Mouse (Mus musculus) lung, postnatal 4 days (tissue): ENCODE data around the gene Cdkn1b.

Experiments
- DNase-seq, 2 experiments: peaks; one replicate each; pipeline ENCODE4 v3.0.0; 2021

Cdkn1b gene

DNA sequence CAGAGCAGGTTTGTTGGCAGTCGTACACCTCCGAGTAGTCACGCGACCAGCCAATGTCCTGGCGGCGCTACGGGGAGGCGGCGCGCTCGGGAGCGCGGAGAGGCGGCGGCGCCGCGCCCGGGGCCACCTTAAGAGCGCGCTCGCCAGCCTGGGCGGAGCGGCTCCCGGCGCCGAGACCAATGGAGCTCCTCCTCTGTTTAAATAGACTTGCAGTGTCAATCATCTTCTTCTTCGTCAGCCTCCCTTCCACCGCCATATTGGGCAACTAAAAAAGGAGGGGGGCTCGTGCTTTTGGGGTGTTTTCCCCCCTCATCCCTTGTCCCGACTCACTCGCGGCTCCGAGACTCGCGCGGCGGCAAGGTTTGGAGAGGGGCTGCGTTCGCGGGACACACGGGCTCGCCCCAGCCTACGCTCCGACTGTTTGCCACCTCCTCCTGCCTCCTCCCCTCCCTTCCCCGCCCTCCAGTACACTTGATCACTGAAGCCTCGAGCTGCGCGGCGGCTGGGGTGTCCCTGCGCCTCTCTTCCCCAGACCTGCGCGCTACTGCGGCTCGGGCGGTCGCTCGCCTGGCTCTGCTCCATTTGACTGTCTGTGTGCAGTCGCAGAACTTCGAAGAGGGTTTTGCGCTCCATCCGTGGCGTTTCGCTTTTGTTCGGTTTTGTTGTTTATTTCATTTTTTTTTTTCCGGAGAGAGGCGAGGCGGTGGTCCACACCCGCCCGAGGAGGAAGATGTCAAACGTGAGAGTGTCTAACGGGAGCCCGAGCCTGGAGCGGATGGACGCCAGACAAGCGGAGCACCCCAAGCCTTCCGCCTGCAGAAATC is at the start of gene Cdkn1b:
Gene Cdkn1b, plus strand, starts transcription at position 212 of the 824 bp plus-strand sequence.
- peak; percentile 92 to 96 for DNase-seq

DNA sequence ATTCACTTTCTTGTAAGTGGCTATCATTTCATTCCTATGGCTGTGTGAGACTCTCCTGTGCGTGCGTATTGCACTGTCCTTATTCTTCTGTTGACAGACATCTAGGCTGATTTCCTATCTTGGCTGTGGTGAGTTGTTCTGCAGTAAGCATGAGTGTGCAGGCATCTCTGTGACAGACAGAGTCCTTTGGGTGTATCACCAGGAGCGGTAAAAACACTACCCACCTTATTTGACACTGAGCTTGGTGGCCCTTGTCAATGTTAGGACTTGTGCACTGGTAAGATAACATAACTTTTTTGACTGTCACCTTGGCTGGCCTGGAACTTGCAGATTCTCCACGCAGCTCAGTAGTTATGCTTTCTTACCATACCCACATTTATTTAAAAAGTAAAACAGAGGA is 49.3 kb upstream of the Cdkn1b start:
- no peak for DNase-seq

DNA sequence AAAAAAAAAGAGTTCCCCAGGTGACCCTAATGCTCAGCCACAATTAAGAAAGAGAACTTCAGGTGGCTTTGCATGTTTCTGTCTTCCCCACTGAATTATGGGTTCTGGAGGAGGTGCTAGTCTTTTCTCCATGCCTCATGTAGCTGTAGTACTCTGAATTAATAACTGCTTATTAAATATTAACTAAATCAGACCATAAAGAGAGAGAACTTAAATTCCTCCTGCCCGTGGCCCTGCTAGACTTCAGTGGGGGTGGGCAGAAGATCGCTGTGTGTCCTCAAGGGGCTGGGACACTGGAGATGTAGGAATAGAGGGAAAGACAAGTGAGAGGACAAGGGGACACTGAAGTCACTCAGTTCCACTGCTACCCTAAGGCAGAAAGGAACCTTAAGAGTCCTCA is 48.0 kb upstream of the Cdkn1b start:
- no peak for DNase-seq

DNA sequence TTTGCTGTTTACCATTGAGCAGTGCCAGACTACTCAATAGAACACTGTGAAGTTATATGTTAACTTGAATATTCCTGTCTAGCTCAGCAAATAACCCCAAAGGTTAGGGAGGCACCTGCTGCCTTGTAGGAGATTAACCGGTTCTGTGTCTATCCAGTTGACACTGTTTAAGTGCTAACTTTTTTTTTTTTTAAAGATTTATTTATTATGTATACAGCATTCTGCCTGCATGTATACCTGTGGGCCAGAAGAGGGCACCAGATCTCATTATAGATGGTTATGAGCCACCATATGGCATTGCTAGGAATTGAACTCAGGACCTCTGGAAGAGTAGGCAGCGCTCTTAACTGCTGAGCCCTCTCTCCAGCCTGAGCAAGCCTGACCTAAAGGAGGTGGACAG is 47.2 kb upstream of the Cdkn1b start:
- DNase-seq: peak in 1 of 2 experiments; percentile 15

GRCm38 (mm10) chr6:134876795-134877194 is 43.4 kb upstream of the Cdkn1b start:
- DNase-seq: peak in 1 of 2 experiments; percentile 17

DNA sequence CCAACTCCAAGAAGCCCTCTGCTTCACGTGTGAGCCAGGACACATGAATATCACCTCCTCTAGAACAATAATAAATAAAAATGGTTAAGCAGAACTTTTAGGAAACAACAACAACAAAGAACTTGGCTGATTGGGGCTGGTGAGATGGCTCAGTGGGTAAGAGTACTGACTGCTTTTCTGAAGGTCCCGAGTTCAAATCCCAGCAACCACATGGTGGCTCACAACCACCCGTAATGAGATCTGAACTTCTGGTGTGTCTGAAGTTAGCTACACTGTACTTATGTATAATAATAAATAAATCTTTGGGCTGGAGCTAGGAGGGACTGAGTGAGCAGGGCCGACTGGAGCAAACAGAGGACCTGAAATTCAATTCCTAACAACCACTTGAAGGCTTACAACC is 42.9 kb upstream of the Cdkn1b start:
- no peak for DNase-seq

- DNase-seq: no peak
Observed at GRCm38 (mm10) chr6:134877892-134878291, 42.3 kb upstream of the Cdkn1b start.

- no peak for DNase-seq
Observed at GRCm38 (mm10) chr6:134879556-134879955, 40.6 kb upstream of the Cdkn1b start.

DNA sequence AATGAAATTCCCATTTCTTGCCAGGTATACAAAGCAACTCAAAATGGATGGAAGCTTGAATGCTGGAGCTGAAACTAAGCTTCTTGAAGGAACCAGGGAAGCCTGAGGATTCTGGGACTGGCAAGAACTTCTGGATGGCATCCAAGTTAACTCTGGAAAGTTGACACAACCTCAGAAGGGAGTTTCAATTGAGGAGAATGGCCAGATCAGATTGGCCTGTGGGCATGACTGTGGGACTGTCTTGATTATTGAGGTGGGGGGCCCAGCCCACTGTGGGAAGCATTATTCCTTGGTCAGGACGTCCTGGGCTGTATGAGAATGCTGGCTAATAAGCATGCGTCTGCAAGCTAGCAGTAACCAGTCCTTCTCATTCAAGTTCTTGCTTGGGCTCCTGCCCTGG is 40.2 kb upstream of the Cdkn1b start:
- DNase-seq: no peak

DNA sequence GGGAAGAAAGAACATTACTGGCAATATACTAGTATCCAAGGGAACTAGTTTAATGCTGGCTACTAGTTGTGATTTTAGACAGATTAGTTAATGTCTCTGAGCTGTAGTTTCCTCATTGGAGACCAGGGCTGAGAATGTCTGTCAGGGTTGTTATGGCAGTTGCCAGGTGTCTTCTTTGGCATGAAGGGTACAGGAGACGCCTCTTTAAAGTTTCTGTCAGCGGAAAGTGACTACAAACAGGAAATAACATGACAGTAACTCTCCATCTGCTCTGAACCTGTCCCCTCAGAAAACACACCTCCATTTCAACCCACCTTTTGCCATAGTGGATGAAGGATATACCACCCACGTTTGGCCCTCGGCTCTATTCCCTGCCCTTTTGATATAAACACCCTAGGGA is 36.5 kb upstream of the Cdkn1b start:
- DNase-seq: no peak

- DNase-seq: no peak
Observed at GRCm38 (mm10) chr6:134885515-134885914, 34.7 kb upstream of the Cdkn1b start.

- no peak for DNase-seq
Observed at GRCm38 (mm10) chr6:134886475-134886874, 33.7 kb upstream of the Cdkn1b start.

DNA sequence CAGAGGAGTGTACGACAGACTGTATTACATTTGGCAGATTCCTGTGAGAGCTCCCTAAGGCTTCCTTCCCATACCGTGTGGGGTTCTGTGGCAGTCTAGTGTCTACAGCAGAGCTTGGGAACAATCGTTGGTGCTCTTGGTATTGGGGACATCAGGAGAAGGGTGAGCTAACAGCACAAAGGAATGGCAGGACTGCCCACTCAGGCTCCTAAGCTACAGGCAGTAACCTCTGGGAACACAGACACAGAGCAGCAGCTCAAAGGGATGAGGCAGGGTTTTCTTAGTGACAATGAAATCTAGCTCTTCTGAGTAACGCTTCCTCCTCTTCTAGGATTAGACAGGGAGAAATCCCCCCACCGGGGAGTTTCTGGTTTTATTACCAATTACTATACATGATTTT is 33.2 kb upstream of the Cdkn1b start:
- DNase-seq: no peak

- DNase-seq: peak in 1 of 2 experiments; percentile 12
Observed at GRCm38 (mm10) chr6:134887711-134888449, 32.3 kb upstream of the Cdkn1b start.

- DNase-seq: no peak
Observed at GRCm38 (mm10) chr6:134888563-134889017, 31.6 kb upstream of the Cdkn1b start.

- no peak for DNase-seq
Observed at GRCm38 (mm10) chr6:134889763-134890162, 30.4 kb upstream of the Cdkn1b start.

DNA sequence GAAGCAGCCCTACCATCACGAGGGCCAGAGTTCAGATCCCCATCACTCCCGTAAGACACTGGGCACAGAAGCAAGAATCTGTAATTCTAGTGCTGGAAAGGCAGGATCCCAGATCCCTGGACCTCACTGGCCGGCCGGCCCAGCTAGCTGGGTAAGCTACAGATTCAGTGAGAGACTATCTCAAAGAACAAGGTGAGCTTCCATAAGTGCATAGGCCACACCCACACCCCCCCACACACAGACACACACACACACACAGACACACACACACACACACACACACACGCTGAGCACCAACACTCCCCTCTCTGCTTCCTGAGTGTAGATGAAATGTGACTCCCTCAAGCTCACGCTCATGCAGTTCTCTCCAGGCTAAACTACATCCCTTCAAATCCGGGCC is 29.8 kb upstream of the Cdkn1b start:
- no peak for DNase-seq

DNA sequence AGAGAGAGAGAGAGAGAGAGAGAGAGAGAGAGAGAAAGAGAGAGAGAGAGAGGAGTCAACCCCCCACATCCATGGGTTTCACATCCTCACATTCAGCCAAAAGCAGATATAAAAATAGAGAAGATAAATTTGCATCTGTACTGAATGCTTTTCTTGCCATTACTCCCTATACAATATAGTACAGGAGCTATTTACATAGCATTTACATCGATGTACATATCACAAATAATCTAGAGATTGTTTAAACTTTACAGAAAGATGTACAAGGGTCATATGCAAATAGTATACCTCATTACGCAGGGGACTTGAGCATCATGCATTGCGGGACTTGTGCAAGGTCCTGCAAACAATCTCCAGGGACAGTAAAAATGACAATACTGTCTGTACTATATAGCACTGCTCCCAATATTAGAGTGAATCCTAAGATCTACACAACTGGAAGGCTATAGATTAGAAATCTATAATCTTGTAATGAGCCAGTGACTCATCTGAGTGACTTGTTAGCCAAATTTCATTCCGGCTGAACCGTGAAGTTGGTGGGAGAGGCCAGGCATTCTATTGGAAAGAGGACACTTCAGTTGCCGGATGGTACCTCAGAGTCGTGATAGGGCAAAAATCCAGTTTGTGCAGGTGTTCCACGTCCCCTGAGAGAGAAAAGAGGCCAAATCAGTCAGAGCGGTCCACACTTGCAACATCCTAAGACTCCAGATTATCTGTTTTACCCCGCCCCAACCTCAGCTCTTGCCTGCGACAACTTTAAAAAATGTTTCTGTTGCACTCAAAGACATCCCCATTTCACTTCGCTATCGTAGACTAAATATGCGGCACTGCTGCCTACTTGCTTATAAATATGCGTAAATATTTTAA is 23.4 kb upstream of the Cdkn1b start:
- DNase-seq: peak in 1 of 2 experiments; percentile 15

DNA sequence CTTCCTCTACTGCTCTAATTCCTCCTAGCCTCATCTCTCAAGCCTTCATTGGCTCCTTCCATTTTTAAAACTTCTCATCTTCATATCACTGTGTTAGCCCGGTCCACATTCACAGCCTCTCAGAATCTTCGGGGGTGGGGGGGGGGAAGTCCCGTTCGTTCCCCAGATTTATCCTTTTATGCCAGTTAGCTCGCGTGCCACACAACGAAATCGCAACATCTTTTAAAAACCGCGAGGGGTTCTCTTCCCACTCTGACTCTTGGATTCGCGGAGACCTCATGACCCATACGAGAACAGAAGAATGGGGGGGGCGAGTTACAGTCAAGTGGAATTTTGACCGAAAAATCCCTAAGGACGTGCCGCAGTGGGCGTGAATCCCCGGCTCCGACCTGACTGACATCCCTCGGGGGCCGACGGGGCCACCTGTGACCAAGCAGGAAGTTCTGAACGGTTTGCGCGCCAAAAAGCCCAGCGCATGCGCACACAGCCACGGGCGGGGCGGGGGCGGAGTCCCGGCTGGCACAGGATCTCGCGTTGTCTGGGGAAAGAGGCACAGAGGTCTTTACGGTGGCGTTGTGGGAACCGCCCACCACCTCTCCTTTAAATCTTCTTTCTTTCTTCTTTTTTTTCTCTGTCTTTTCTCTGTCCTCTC is 22.6 kb upstream of the Cdkn1b start:
- peak; percentile 97 to 98 for DNase-seq

GRCm38 (mm10) chr6:134898095-134898965 is 21.9 kb upstream of the Cdkn1b start, which contains the start of gene Gpr19:
Gene Gpr19 (minus strand): TSS chr6:134898578.
- peak; percentile 93 to 95 for DNase-seq

- no peak for DNase-seq
Observed at GRCm38 (mm10) chr6:134903368-134903767, 16.8 kb upstream of the Cdkn1b start.
